Mouse (Mus musculus): ENCODE data around the gene Frem1.

- no peak for TF ChIP-seq CTCF (conservative IDR thresholded peaks at IDR 0.05; ENCODE audit: low read length)
- no peak for TF ChIP-seq POU5F1 (IDR thresholded peaks at IDR 0.05; ENCODE audit: borderline replicate concordance, low read length)
- TF ChIP-seq NANOG (IDR thresholded peaks at IDR 0.05; ENCODE audit: borderline replicate concordance, low read length), result no peak
Measured at GRCm38 (mm10) chr4:83061564-83061963, 9.4 kb upstream of the Frem1 start.

All from E14TG2a.4 (cell line).